23 mouse cellular contexts compared by ENCODE assay signal in the genomic region with DNA sequence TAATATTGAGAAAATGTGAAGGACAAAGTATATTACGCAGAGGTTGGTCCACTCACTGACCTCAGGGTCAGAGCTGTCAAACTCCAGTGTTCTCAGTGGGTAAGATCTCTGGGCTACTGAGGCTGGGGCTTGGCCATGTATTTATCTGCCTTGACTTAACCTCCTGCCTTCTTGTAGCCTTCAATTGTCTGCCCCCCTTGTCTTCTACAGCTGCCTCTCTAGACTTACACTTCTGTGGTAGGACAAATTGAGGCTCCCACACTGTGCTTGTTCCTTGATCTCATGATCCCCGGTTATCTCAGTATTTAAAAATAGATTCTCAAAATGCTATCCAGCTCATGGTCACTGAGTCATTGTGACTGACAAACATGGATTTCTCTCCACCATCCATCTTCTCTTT. TPM values are rescaled to one million over a fixed set of nuclear protein-coding genes. Genes with fewer than 3 reads are reported as not detected.
"Had no signal": no experiment of that assay in that cellular context is flagged by ENCODE, and none has a peak within 500 bp of the region (broad histone marks: within the 10 kb centered on the region; RNA-seq: fewer than 3 reads in every experiment).

No protein-coding gene starts in this region.

- H3K4me2 ChIP-seq: lung, embryonic 15.5 days; midbrain, embryonic 12.5 days; neural tube, embryonic 13.5 days; neural tube, embryonic 15.5 days; stomach, embryonic 15.5 days had no signal

- H3K9ac ChIP-seq: liver, postnatal 0 days; lung, embryonic 15.5 days; midbrain, embryonic 12.5 days; neural tube, embryonic 13.5 days; neural tube, embryonic 15.5 days; stomach, embryonic 15.5 days had no signal

- DNase-seq: liver, postnatal 0 days; lung, adult 2 months; lung, postnatal 14 days; lung, postnatal 4 days; midbrain, embryonic 14.5 days; right cerebral cortex, postnatal 14 days; thymus, adult 2 months; thymus, postnatal 14 days; thymus, postnatal 36 days had no signal

- H3K27ac ChIP-seq: lung, embryonic 15.5 days; midbrain, embryonic 10.5 days; midbrain, embryonic 12.5 days; neural tube, embryonic 13.5 days; neural tube, embryonic 15.5 days; stomach, embryonic 15.5 days; stomach, postnatal 0 days had no signal

- H3K27me3 ChIP-seq: lung, embryonic 15.5 days; midbrain, embryonic 12.5 days; neural tube, embryonic 13.5 days; neural tube, embryonic 15.5 days; stomach, embryonic 15.5 days had no signal

- H3K36me3 ChIP-seq: lung, embryonic 15.5 days; midbrain, embryonic 10.5 days; midbrain, embryonic 12.5 days; neural tube, embryonic 13.5 days; neural tube, embryonic 15.5 days; stomach, embryonic 15.5 days had no signal

- H3K9me3 ChIP-seq: lung, embryonic 15.5 days; midbrain, embryonic 10.5 days; midbrain, embryonic 12.5 days; neural tube, embryonic 13.5 days; neural tube, embryonic 15.5 days; stomach, embryonic 15.5 days had no signal

- H3K4me3 ChIP-seq: lung, embryonic 15.5 days; midbrain, embryonic 10.5 days; midbrain, embryonic 12.5 days; myocyte; neural tube, embryonic 13.5 days; neural tube, embryonic 15.5 days; stomach, embryonic 15.5 days had no signal

- H3K4me1 ChIP-seq: lung, embryonic 15.5 days; midbrain, embryonic 10.5 days; midbrain, embryonic 12.5 days; neural tube, embryonic 13.5 days; neural tube, embryonic 15.5 days; stomach, embryonic 15.5 days had no signal

- ATAC-seq: liver, postnatal 0 days; lung, postnatal 0 days; midbrain, embryonic 16.5 days had no signal

RNA-seq across cellular contexts. Expression of a gene that starts 59.1 kb away (rescaled TPM):
- total RNA-seq: megakaryocyte, adult 5-6 weeks; megakaryocyte-erythroid progenitor cell, adult 5-6 weeks had no signal
- polyA plus RNA-seq: liver, postnatal 0 days; lung, adult 2 months; lung, embryonic 15.5 days; lung, postnatal 0 days; midbrain, embryonic 10.5 days; midbrain, embryonic 12.5 days; midbrain, embryonic 14.5 days; midbrain, embryonic 16.5 days; myocyte; neural tube, embryonic 11.5 days; neural tube, embryonic 13.5 days; neural tube, embryonic 15.5 days; spleen, adult 2 months; stomach, embryonic 15.5 days; stomach, postnatal 0 days; thymus, adult 2 months had no signal
